Mouse (Mus musculus): ENCODE data around the gene Rad9a.
A peak's percentile ranks its signal among the peaks of the same experiment; 100 is the strongest.

The Rad9a gene

GRCm38 (mm10) chr19:4162646-4163542, 38.6 kb downstream of the Rad9a start, which contains the start of gene Rps6kb2:
Rps6kb2 (minus strand) TSS chr19:4163354.
- DNase-seq = peak; percentile 94

- no peak for DNase-seq
Measured at GRCm38 (mm10) chr19:4159049-4159448, 42.4 kb downstream of the Rad9a start.

GRCm38 (mm10) chr19:4156771-4157170, 44.7 kb downstream of the Rad9a start:
- DNase-seq = no peak

GRCm38 (mm10) chr19:4156073-4156579, 45.3 kb downstream of the Rad9a start:
- DNase-seq = no peak

GRCm38 (mm10) chr19:4155223-4156072, 46.0 kb downstream of the Rad9a start:
- DNase-seq = peak; percentile 24

- no peak for DNase-seq
Measured at GRCm38 (mm10) chr19:4154437-4155222, 46.8 kb downstream of the Rad9a start.

GRCm38 (mm10) chr19:4153232-4153654, 48.2 kb downstream of the Rad9a start, which contains the start of gene Ptprcap:
Ptprcap (plus strand) TSS chr19:4153604.
- peak; percentile 67 for DNase-seq

GRCm38 (mm10) chr19:4152445-4153231, 48.8 kb downstream of the Rad9a start:
- DNase-seq = no peak

- no peak for DNase-seq
Measured at GRCm38 (mm10) chr19:4151898-4152297, 49.6 kb downstream of the Rad9a start.

- no peak for DNase-seq
Measured at GRCm38 (mm10) chr19:4151488-4151860, 50.0 kb downstream of the Rad9a start.

- no peak for DNase-seq
Measured at GRCm38 (mm10) chr19:4150567-4151487, 50.6 kb downstream of the Rad9a start.

GRCm38 (mm10) chr19:4149764-4150461, 51.5 kb downstream of the Rad9a start:
- no peak for DNase-seq

GRCm38 (mm10) chr19:4149283-4149682, 52.2 kb downstream of the Rad9a start:
- DNase-seq = no peak

GRCm38 (mm10) chr19:4148819-4149218, 52.6 kb downstream of the Rad9a start:
- no peak for DNase-seq

GRCm38 (mm10) chr19:4148491-4148806, 53.0 kb downstream of the Rad9a start, which contains the start of gene Coro1b:
Coro1b (plus strand) TSS chr19:4148619.
- peak; percentile 96 for DNase-seq

GRCm38 (mm10) chr19:4147782-4148490, 53.5 kb downstream of the Rad9a start:
- no peak for DNase-seq

GRCm38 (mm10) chr19:4147022-4147405, 54.4 kb downstream of the Rad9a start:
- no peak for DNase-seq

- no peak for DNase-seq
Measured at GRCm38 (mm10) chr19:4146366-4147021, 55.0 kb downstream of the Rad9a start.

- DNase-seq = no peak
Measured at GRCm38 (mm10) chr19:4145936-4146335, 55.5 kb downstream of the Rad9a start.

All from cerebellum, adult 8-10 months (tissue).